Mouse (Mus musculus) forebrain, embryonic 12.5 days (tissue): ENCODE results near the gene Dus2. TPM values are rescaled to one million over a fixed set of nuclear protein-coding genes. Genes with fewer than 3 reads are reported as not detected.
"Not testable (repeated sequence)": the region's sequence is repeated elsewhere in the genome, so short reads cannot be mapped to it uniquely, and the experiment has no call there.

ENCODE experiments used
- ATAC-seq: fragments of 200-750 bp; cut with Nextera tagmentation; 2 replicates; pipeline ENCODE4 v1.8.0; 2017; ENCODE audit warnings: moderate TSS enrichment; ENCODE audit not compliant: low FRiP score
- H3K27ac ChIP-seq: fragments of 300-500 bp; sonication (generic); 2 replicates; pipeline ENCODE4 v1.5.1; 2016; ENCODE audit warnings: mild to moderate bottlenecking
- H3K27me3 ChIP-seq: fragments of 300-500 bp; sonication (generic); 2 replicates; pipeline ENCODE4 v1.6.1; 2016; ENCODE audit warnings: mild to moderate bottlenecking
- H3K36me3 ChIP-seq: fragments of 300-500 bp; sonication (generic); replicated peaks from 2 replicates; pipeline ENCODE4 v1.6.1; 2016; ENCODE audit warnings: mild to moderate bottlenecking
- H3K4me1 ChIP-seq: fragments of 300-500 bp; sonication (generic); 2 replicates; pipeline ENCODE4 v1.6.1; 2016
- H3K4me2 ChIP-seq: fragments of 300-500 bp; sonication (generic); 2 replicates; pipeline ENCODE4 v1.6.1; 2016; ENCODE audit warnings: mild to moderate bottlenecking, moderate library complexity
- H3K4me3 ChIP-seq: fragments of 300-500 bp; sonication (generic); replicated peaks from 2 replicates; pipeline ENCODE4 v1.5.1; 2016; ENCODE audit warnings: mild to moderate bottlenecking
- H3K9ac ChIP-seq: fragments of 300-500 bp; sonication (generic); 2 replicates; pipeline ENCODE4 v1.6.1; 2016; ENCODE audit warnings: mild to moderate bottlenecking
- H3K9me3 ChIP-seq: fragments of 300-500 bp; sonication (generic); 2 replicates; pipeline ENCODE4 v1.6.1; 2016
- WGBS: fragments of 180-500 bp; shearing (Covaris S2); methylation state at CpG from one replicate; pipeline ENCODE4 v1.1.7; 2016; 5-methylcytosine and 5-hydroxymethylcytosine counted together
- polyA plus RNA-seq: library from polyadenylated mRNA; unstranded; fragments of >200 nt; fragmentation: Nextera tagmentation; extraction: Ambion mirVana; gene quantifications from 2 replicates; pipeline ENCODE4 v1.2.1, GENCODE M21; 2016

The Dus2 gene
- polyA plus RNA-seq, 1 experiment from 2014 or later: 18.4 TPM

DNA sequence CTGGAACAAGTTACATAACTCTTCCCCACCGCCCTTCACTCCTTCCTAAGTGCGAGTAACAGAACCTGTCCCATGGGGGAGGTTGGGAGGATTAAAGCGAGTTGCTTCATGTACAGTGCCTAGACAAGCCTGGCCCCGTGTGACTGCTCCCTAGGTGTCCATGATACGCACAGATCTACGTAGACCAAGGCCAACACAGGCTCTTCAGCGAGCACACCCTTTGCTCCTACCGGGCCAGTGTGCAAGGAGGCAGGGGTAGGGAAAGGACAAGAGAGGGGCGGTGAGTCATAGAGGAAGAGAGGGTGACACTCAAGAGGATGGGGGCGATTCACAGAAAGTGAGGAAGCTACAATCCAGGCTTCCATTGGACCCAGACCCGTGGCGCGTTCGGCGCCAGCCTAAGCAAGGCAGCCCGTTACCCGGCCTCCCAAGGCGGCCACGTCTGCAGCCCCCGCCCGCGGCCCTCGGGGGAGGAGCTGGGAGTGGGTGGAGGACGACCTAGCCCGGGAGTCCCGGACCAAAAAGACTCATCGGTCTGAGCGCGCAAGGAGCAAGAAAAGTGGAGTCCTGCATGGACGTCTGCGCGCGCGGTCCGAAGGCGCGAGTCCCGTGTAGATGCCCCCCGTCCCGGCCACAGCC lies 25.8 kb upstream of the Dus2 start:
- H3K36me3 ChIP-seq: no peaks in the 10 kb centered on the region
- ATAC-seq: peak; percentile 60
- H3K4me1 ChIP-seq: peaks cover 22% of the 10 kb centered on the region
- peaks cover 47% of the 10 kb centered on the region for H3K27me3 ChIP-seq
- peak overlapping the region; percentile 61 for H3K9ac ChIP-seq
- 2% methylated on average over 40 of the region's 40 CpGs for WGBS
- H3K9me3 ChIP-seq: no peaks in the 10 kb centered on the region
- H3K27ac ChIP-seq: no peak overlapping the region
- H3K4me3 ChIP-seq: peak overlapping the region; percentile 59
- H3K4me2 ChIP-seq: peak overlapping the region; percentile 76

DNA sequence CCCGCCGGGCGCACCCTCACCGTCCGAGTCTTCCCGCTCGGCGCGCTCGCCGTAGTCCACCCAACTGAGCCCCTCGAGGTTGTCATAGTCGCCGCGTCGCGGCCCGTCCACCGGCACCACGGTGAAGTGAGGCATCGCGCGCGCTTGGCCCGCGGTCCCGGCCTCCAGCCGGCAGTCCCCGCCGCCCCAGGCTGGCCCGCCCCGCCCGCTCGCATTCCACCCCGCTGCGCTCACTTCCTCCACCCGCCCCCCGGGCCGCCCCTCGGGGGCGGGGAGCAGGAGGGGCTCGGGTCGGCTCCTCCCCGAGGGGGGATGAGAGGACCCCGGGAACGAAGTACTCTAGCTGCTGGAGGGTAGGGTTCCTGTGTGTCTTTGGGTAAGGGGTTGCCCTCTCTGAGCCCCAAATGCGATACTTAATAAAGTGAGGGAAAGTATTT lies 25.2 kb upstream of the Dus2 start, which contains the start of gene Slc12a4:
Gene Slc12a4 (minus strand): TSS at position 193 of the 437 bp plus-strand sequence.
- Histone ChIP-seq H3K4me1 (peaks cover 22% of the 10 kb centered on the region), H3K4me2 (peak within 1 kb of the TSS; percentile 76), H3K4me3 (peak within 1 kb of the TSS; percentile 59), H3K27me3 (peaks cover 47% of the 10 kb centered on the region), H3K9me3 (no peaks in the 10 kb centered on the region), H3K36me3 (no peaks in the 10 kb centered on the region), H3K27ac (no peak within 1 kb of the TSS), H3K9ac (peak within 1 kb of the TSS; percentile 61)
- peak; percentile 87 for ATAC-seq
- WGBS: under 1% methylated on average over 46 of the region's 47 CpGs

DNA sequence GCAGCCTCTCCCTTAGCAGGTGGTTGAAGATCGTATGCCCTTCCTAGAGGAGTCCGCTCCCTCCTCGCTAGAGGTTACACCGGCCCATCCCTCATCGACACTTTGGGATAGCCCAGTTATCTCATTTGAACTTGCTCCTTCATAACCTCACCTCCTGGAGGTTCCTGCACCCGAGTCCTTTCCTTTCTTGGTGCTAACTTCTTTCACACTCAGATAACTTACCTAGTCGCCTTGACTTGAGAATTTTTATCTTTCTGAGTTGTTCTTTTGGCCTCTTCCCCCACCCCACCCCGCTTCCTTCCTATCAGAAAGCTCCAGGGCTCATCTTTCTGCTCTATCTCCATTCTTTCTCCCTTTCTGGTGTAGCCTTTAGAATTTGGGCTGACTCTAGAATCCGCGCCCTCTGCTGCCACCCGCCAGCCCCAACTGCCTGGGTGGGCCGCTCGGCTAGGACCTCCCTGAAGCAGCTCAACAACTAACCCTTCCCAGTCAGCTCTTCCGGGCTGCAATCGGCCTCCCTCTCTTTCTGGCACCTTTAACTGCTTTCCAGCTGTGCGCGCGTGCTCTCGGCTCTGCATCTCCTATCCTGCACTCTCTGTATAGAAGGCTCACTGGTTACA lies 24.3 kb upstream of the Dus2 start:
- Histone ChIP-seq H3K4me3 (no peak overlapping the region), H3K4me2 (peak overlapping the region; percentile 76)
- 5% methylated on average over 19 of the region's 19 CpGs for WGBS

DNA sequence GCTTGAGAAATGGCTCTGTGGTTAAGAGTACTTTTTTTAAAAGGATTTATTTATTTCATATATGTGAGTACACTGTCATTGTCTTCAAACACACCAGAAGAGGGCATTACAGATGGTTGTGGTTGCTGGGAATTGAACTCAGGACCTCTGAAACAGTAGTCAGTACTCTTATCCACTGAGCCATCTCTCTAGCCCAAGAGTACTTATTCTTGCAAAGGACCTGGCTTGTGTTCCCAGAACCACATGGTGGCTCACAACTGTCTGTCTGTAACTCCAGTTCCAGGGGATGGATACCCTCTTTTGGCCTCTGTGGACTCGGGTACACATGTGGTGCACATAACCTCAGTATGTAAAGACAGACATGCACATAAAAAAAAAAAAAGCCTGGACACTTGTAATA lies 21.8 kb upstream of the Dus2 start:
- Histone ChIP-seq H3K9me3 (no peaks in the 10 kb centered on the region), H3K4me3 (no peak overlapping the region), H3K4me1 (peaks cover 22% of the 10 kb centered on the region), H3K27ac (no peak overlapping the region), H3K9ac (no peak overlapping the region), H3K36me3 (no peaks in the 10 kb centered on the region), H3K27me3 (peaks cover 38% of the 10 kb centered on the region), H3K4me2 (no peak overlapping the region)
- WGBS: 76% methylated on average over 1 of the region's 1 CpGs
- ATAC-seq: no peak

More for the DNA sequence above, 24.3 kb upstream of the Dus2 start:
- Histone ChIP-seq H3K36me3 (no peaks in the 10 kb centered on the region), H3K9me3 (no peaks in the 10 kb centered on the region), H3K9ac (no peak overlapping the region), H3K27me3 (peaks cover 47% of the 10 kb centered on the region), H3K4me1 (peaks cover 22% of the 10 kb centered on the region), H3K27ac (no peak overlapping the region)
- ATAC-seq: no peak

DNA sequence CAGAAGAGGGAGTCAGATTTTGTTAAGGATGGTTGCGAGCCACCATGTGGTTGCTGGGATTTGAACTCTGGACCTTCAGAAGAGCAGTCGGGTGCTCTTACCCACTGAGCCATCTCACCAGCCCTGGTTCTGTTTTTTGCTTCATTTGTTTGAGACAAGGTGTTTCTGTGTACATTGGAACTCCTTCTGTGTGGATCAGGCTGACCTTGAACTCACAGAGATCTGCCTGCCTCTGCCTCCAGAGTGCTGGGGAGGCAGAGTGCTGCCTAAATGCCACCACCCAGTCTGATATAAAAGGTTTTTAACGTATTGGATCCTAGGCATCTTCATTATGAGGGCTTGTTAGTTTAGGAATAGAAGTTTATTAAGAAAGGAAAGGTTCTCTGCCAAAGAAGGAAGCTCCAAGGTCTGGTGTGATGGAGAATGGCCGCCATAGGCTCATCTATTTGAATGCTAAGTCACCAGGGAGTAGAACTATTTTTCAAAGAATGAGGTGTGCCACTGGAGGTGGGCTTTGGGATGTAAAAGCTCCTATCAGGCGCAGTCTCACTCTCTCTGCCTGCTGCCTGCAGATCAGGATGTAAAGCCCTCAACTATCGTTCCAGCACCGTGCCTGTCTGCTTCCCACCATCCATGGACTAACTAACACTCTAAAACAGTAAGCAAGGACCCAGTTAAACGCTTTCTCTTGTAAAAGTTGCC lies 20.0 kb upstream of the Dus2 start:
- Histone ChIP-seq H3K4me1 (peaks cover 8% of the 10 kb centered on the region), H3K9me3 (no peaks in the 10 kb centered on the region), H3K27ac (no peak overlapping the region), H3K4me2 (no peak overlapping the region), H3K36me3 (no peaks in the 10 kb centered on the region), H3K4me3 (no peak overlapping the region), H3K9ac (no peak overlapping the region), H3K27me3 (peaks cover 20% of the 10 kb centered on the region)
- 71% methylated on average over 8 of the region's 8 CpGs for WGBS
- ATAC-seq: no peak

DNA sequence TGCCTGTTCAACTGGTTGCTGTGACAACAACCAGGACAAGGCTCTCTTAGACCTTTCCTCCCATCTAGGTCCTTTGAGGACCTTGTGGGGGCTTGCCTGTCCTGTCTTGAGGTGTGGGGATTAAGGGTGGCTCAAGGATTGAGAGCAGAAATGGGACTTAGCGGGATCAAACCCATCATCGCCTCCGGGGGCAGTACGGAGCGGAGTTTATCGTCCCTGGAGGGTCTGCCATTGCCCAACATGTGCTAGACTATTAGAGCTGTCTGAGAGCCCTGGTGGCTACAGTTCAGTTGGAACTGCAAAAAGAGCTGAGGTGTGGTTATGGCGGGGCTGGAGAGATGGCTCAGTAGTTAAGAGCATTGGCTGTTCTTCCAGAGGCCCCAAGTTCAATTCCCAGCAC lies 15.8 kb upstream of the Dus2 start:
- H3K27ac ChIP-seq: no peak overlapping the region
- no peak overlapping the region for H3K4me3 ChIP-seq
- H3K4me2 ChIP-seq: no peak overlapping the region
- H3K27me3 ChIP-seq: no peaks in the 10 kb centered on the region
- no peaks in the 10 kb centered on the region for H3K9me3 ChIP-seq
- 51% methylated on average over 7 of the region's 7 CpGs for WGBS
- H3K9ac ChIP-seq: no peak overlapping the region
- H3K4me1 ChIP-seq: no peaks in the 10 kb centered on the region
- no peaks in the 10 kb centered on the region for H3K36me3 ChIP-seq
- no peak for ATAC-seq

DNA sequence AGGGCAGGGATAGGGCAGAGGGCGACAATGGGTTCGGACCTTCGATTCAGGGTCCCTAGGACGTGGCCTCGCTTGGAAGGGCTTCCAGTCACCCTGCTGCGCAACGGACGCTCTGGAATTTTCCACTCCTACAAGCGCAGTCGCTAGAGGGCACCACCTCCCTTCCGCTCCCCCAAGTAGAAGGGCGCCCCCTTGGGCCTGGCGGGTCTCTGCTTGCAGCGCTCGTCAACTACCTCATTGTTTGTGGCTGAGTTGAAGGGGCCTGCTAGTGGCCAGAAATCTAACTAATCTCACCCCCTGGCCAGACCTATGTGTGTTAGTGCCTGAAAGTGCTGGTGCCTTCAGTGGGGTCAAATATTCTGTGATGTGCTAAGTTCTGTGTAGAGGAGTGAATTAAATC lies 11.8 kb upstream of the Dus2 start, which contains the start of gene Dpep3:
Gene Dpep3 (minus strand): TSS at position 105 of the 400 bp plus-strand sequence.
- Histone ChIP-seq H3K36me3 (no peaks in the 10 kb centered on the region), H3K27me3 (no peaks in the 10 kb centered on the region)

DNA sequence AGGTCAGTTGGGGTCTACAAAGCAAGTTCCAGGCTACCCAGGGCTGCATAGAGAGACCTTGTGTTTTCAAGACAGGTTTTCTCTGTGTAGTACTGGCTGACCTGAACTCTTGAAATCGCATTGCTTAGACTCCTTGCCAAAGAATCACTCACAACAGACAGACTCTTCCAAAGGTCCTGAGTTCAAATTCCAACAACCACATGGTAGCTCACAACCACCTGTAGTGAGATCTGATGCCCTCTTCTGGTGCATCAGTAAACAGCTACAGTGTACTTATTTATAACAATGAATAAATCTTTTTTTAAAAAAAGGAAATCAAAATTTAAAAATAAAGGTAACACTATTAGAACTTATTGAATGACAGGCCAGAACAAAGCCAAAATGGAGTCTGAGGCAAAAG lies 10.0 kb upstream of the Dus2 start:
- no peak overlapping the region for H3K27ac ChIP-seq
- no peak overlapping the region for H3K4me2 ChIP-seq
- no peaks in the 10 kb centered on the region for H3K27me3 ChIP-seq
- no peaks in the 10 kb centered on the region for H3K4me1 ChIP-seq
- ATAC-seq: no peak
- H3K36me3 ChIP-seq: no peaks in the 10 kb centered on the region
- H3K9me3 ChIP-seq: no peaks in the 10 kb centered on the region
- H3K4me3 ChIP-seq: no peak overlapping the region
- WGBS: 100% methylated on average over 1 of the region's 1 CpGs
- H3K9ac ChIP-seq: no peak overlapping the region

More for the DNA sequence above, 11.8 kb upstream of the Dus2 start, which contains the start of gene Dpep3:
- 92% methylated on average over 15 of the region's 15 CpGs for WGBS
- H3K4me3 ChIP-seq: no peak within 1 kb of the TSS
- no peak within 1 kb of the TSS for H3K9ac ChIP-seq
- no peak within 1 kb of the TSS for H3K27ac ChIP-seq
- H3K4me2 ChIP-seq: no peak within 1 kb of the TSS
- no peaks in the 10 kb centered on the region for H3K4me1 ChIP-seq
- ATAC-seq: no peak
- H3K9me3 ChIP-seq: no peaks in the 10 kb centered on the region

DNA sequence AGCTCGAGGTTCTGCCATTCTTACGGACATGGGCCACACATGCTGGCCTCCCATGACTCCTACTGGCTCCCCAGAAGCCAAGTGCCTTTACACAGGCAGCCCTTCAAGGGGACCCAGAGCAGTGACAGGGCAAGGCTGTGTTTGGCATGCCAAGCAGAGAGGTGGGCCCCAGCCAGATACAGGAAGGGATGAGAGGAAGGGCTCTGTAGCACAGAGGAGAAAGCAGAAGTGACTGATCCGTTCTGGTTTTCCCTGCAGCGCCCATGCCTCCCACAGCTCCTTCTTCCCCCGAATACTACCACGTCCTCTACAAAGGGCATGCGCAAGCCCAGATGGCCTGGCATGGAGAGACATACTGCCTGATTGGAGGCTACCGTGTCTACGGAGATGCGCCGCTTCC lies 7.7 kb upstream of the Dus2 start:
- not testable (repeated sequence) for ATAC-seq, H3K4me2 ChIP-seq, H3K9me3 ChIP-seq, H3K36me3 ChIP-seq, H3K27me3 ChIP-seq, H3K4me3 ChIP-seq, H3K4me1 ChIP-seq, H3K9ac ChIP-seq, H3K27ac ChIP-seq
- 84% methylated on average over 11 of the region's 11 CpGs for WGBS

DNA sequence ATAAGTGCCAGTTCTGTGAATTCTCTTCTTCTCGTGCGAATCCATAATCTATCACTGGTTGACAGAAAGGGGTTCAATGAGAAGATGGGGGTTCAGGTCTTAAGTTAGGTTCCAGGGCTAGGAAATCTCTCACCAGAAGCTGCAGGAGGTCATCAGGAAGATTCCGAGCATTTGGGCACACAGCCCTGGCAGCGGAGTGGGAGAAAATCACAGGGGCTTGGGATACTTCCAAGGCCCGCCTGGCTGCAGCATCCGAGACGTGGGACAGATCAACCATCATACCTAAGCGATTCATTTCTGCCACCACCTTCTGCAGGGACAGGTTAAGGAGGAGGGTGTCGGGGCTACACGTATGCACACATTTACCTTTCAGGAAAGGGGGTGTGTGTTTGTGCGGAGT lies 2.6 kb upstream of the Dus2 start:
- H3K36me3 ChIP-seq: no peaks in the 10 kb centered on the region
- H3K27me3 ChIP-seq: no peaks in the 10 kb centered on the region
- H3K4me2 ChIP-seq: no peak overlapping the region
- no peak overlapping the region for H3K4me3 ChIP-seq
- H3K4me1 ChIP-seq: no peaks in the 10 kb centered on the region
- WGBS: 83% methylated on average over 11 of the region's 11 CpGs
- no peak overlapping the region for H3K9ac ChIP-seq
- no peak for ATAC-seq
- no peaks in the 10 kb centered on the region for H3K9me3 ChIP-seq
- H3K27ac ChIP-seq: no peak overlapping the region

DNA sequence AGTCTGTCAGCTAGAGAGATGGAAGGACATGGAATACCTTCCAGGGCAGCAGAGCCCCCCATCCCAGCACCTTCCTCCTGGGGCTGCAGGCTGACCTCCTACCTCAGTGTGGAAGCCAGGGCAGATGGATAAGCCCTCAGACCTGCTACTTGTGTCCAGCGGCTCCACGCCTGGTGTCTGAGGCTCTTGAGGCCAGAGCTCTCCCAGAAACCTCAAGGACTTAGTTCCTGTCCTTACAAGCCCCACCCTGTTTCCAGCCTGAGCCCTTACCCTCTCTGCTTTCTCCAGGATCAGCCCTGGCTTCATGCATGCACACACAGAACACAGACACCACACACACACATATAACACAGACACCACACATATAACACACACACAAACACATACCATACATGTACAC lies 409 bp downstream of the Dus2 start:
- H3K4me3 ChIP-seq: no peak overlapping the region
- 87% methylated on average over 2 of the region's 2 CpGs for WGBS
- ATAC-seq: no peak
- H3K4me2 ChIP-seq: no peak overlapping the region
- no peaks in the 10 kb centered on the region for H3K4me1 ChIP-seq
- H3K36me3 ChIP-seq: no peaks in the 10 kb centered on the region
- no peaks in the 10 kb centered on the region for H3K27me3 ChIP-seq
- H3K27ac ChIP-seq: no peak overlapping the region
- H3K9ac ChIP-seq: no peak overlapping the region
- no peaks in the 10 kb centered on the region for H3K9me3 ChIP-seq

DNA sequence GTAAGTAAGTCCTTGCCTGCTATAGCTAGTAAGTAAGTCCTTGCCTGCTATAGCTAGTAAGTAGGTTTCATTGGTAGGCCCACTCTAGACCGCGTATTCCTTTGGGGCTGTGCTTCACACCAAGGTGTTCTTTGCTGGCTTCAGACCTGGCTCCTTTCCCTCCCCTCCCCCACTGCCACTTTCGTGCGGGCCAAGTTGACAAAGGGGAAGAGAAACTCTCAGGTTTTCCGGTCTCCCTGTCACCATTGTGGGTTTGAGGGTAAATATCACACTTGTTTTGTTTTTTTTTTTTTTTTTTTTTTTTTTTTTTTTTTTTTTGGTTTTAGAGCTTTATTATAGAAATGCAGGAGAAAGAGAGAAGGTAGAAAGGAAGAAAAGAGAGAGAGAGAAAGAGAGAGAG lies 1.4 kb downstream of the Dus2 start:
- Histone ChIP-seq H3K9me3 (no peaks in the 10 kb centered on the region), H3K27me3 (no peaks in the 10 kb centered on the region), H3K4me3 (no peak overlapping the region), H3K9ac (no peak overlapping the region), H3K4me1 (no peaks in the 10 kb centered on the region), H3K4me2 (no peak overlapping the region), H3K27ac (no peak overlapping the region), H3K36me3 (no peaks in the 10 kb centered on the region)
- ATAC-seq: no peak
- 64% methylated on average over 5 of the region's 5 CpGs for WGBS
